Comparison of ENCODE assay signal across 8 mouse cellular contexts in the genomic region with DNA sequence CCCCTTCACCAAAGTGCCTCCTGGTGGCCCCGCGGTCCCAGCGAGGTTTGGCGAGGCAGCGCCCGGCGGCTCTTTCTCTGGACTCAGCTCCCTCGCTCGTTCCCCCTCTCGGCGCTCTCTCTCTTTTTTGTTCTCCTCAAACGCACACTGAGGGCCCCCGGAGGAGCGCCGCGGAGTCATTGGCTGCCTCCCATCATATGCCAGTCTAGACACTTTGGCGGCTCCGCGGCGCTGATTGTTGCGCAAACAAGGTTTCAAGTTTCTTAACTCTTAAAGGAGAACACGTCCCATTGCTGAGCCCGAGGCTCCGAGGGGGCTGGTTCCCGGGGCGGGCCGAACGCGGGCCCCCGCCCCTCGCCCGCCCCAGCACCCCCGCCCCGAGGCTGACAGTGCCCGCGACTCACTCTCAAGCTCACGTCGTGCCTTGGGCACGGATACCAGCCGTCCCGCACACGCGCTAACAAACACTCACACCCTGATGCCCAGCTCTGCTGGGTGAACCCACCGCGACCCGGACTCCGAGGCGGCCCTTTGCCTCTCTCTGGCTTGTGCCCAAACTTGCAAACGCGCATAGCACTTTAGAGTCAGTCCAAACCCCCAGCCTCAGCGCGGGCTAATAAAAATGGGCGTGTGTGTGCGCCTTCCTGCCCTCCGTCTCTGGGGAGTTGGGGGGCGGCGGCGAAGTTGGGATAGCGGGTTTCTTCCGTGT. TPM values are rescaled to one million over a fixed set of nuclear protein-coding genes. Genes with fewer than 3 reads are reported as not detected.
DNase-seq lines count a peak whose midpoint lies in the region; ATAC-seq and TF ChIP-seq lines count a peak whose summit lies in the region.

A gene (minus strand): TSS at position 207 of the 709 bp plus-strand sequence.

- TF ChIP-seq CTCF in testis, adult 2 months (IDR thresholded peaks at IDR 0.05; ENCODE audit: control insufficient read depth, insufficient read depth, insufficient replicate concordance, low read depth, low read length) = no peak

- no peaks in the 10 kb centered on the region for H3K36me3 ChIP-seq in forebrain, embryonic 10.5 days (replicated peaks)
- H3K36me3 ChIP-seq in heart, embryonic 14.5 days (ENCODE audit: control insufficient read depth, insufficient read depth, low read length) = peaks cover 8% of the 10 kb centered on the region; the same call in 1 of the 2 replicates
- H3K36me3 ChIP-seq in liver, embryonic 13.5 days = no peaks in the 10 kb centered on the region
- H3K36me3 ChIP-seq in testis, adult 2 months (ENCODE audit: control insufficient read depth, insufficient read depth, low read length) = no peaks in the 10 kb centered on the region

- peak within 1 kb of the TSS; percentile 93 for H3K9ac ChIP-seq in heart, embryonic 14.5 days (ENCODE audit: low read length)
- H3K9ac ChIP-seq in liver, embryonic 13.5 days = peak within 1 kb of the TSS; percentile 80

- 0% methylated on average over 60 of the region's 60 CpGs for WGBS in forebrain, embryonic 10.5 days
- under 1% methylated on average over 56 of the region's 60 CpGs for WGBS in heart, embryonic 14.5 days
- under 1% methylated on average over 60 of the region's 60 CpGs for WGBS in liver, embryonic 13.5 days (ENCODE audit: insufficient replicate concordance)

- no peaks in the 10 kb centered on the region for H3K9me3 ChIP-seq in forebrain, embryonic 10.5 days
- H3K9me3 ChIP-seq in heart, embryonic 14.5 days (ENCODE audit: control insufficient read depth, low read length) = no peaks in the 10 kb centered on the region
- H3K9me3 ChIP-seq in liver, embryonic 13.5 days (replicated peaks) = no peaks in the 10 kb centered on the region

- ATAC-seq in heart, embryonic 14.5 days (ENCODE audit: insufficient number of reproducible peaks, insufficient read depth, low FRiP score, low read depth) = peak; percentile 62
- peak; percentile 6 for ATAC-seq in liver, embryonic 13.5 days (ENCODE audit: low read depth)

- H3K4me2 ChIP-seq in heart, embryonic 14.5 days (ENCODE audit: low read length) = peak within 1 kb of the TSS; percentile 96
- H3K4me2 ChIP-seq in liver, embryonic 13.5 days = peak within 1 kb of the TSS; percentile 98

- peak within 1 kb of the TSS; percentile 97 for H3K27ac ChIP-seq in forebrain, embryonic 10.5 days
- H3K27ac ChIP-seq in heart, embryonic 14.5 days (replicated peaks in 1 of 2; ENCODE audit: control insufficient read depth in 1 of 2, insufficient read depth in 1 of 2, low read depth in 2 of 2, low read length in 2 of 2) = peak within 1 kb of the TSS; percentile 96 to 97
- H3K27ac ChIP-seq in liver, embryonic 13.5 days = peak within 1 kb of the TSS; percentile 92
- H3K27ac ChIP-seq in testis, adult 2 months (ENCODE audit: control insufficient read depth, insufficient read depth, low read depth, low read length) = no peak within 1 kb of the TSS

- DNase-seq in CD4-positive helper T cell, adult 2 months (ENCODE audit: low read depth, low spot score) = peak; percentile 76
- peak; percentile 92 to 93 for DNase-seq in adrenal gland, postnatal 36 days
- peak; percentile 96 for DNase-seq in forebrain, embryonic 10.5 days (ENCODE audit: extremely low spot score, low spot score)
- peak; percentile 96 for DNase-seq in kidney, postnatal 14 days
- peak; percentile 66 for DNase-seq in liver, embryonic 13.5 days
- peak; percentile 26 to 56 for DNase-seq in natural killer cell, adult 2 months (ENCODE audit: low spot score in 2 of 2)

- H3K27me3 ChIP-seq in forebrain, embryonic 10.5 days (ENCODE audit: poor library complexity, severe bottlenecking) = peaks cover 44% of the 10 kb centered on the region
- H3K27me3 ChIP-seq in heart, embryonic 14.5 days (ENCODE audit: control insufficient read depth, insufficient read depth, low read length) = no peaks in the 10 kb centered on the region
- H3K27me3 ChIP-seq in liver, embryonic 13.5 days = peaks cover 42% of the 10 kb centered on the region
- H3K27me3 ChIP-seq in testis, adult 2 months (ENCODE audit: control insufficient read depth, insufficient read depth, low read length) = no peaks in the 10 kb centered on the region; the same call in 1 of the 2 replicates

- 0 out of 2 replicates have a peak, but pooled peaks have one; percentile 23 for TF ChIP-seq POLR2A in testis, adult 2 months (IDR thresholded peaks at IDR 0.05; ENCODE audit: control insufficient read depth, low read depth, low read length)

- H3K4me1 ChIP-seq in forebrain, embryonic 10.5 days = peaks cover 86% of the 10 kb centered on the region
- H3K4me1 ChIP-seq in heart, embryonic 14.5 days (ENCODE audit: control insufficient read depth in 2 of 2, insufficient read depth in 2 of 2, low read length in 2 of 2) = peaks cover 5 to 30% of the 10 kb centered on the region in 2 experiments; a peak in 3 of 4 replicates
- peaks cover 90% of the 10 kb centered on the region for H3K4me1 ChIP-seq in liver, embryonic 13.5 days (replicated peaks)
- H3K4me1 ChIP-seq in testis, adult 2 months (ENCODE audit: control insufficient read depth, insufficient read depth, low read length) = peaks cover 20% of the 10 kb centered on the region

- H3K4me3 ChIP-seq in forebrain, embryonic 10.5 days = peak within 1 kb of the TSS; percentile 90
- H3K4me3 ChIP-seq in heart, embryonic 14.5 days (ENCODE audit: control insufficient read depth in 1 of 2, insufficient read depth in 1 of 2, low read depth in 1 of 2, low read length in 2 of 2) = peak within 1 kb of the TSS; percentile 79 to 98
- peak within 1 kb of the TSS; percentile 67 for H3K4me3 ChIP-seq in liver, embryonic 13.5 days (replicated peaks)
- H3K4me3 ChIP-seq in testis, adult 2 months (ENCODE audit: control insufficient read depth, low read depth, low read length) = peak within 1 kb of the TSS; percentile 78

RNA-seq across cellular contexts. Expression of the gene that starts here (rescaled TPM):
- 10 to 100 TPM in 1 of 2 experiments, 1 to 10 TPM in 1; 6.3 to 12.7 TPM for total RNA-seq in adrenal gland, postnatal 36 days (2021)
- polyA plus RNA-seq in forebrain, embryonic 10.5 days (2016; fragmentation: Nextera tagmentation; extraction: Ambion mirVana) = 3.6 and 3.7 TPM in 2 replicates
- 18.7 and 30.8 TPM in 2 replicates for polyA plus RNA-seq in heart, embryonic 14.5 days (2014; fragmentation: Nextera tagmentation; extraction: Ambion mirVana)
- polyA plus RNA-seq in liver, embryonic 13.5 days (2015; fragmentation: Nextera tagmentation; extraction: Ambion mirVana) = 2.5 and 2.8 TPM in 2 replicates
- 34.5 and 38.1 TPM in 2 replicates for polyA plus RNA-seq in testis, adult 2 months (2012; rRNA removed)

Comparison
In these comparisons a context has a peak if more than half of its experiments do, and no peak if none do; other contexts are left out.
1. DNase-seq: peak in every context shown above with its lines; median percentile 96 in forebrain, embryonic 10.5 days; 96 in kidney, postnatal 14 days; 92 in adrenal gland, postnatal 36 days; 76 in CD4-positive helper T cell, adult 2 months; 66 in liver, embryonic 13.5 days; 41 in natural killer cell, adult 2 months.